Mouse (Mus musculus): ENCODE measurements at regions not wholly inside any gene's neighbourhood (a gene's known extent, or its start where the extent isn't known, plus 50 kb on each side); places are given as distances from the start of the nearest gene placed in this dataset.
"Not testable (repeated sequence)": the region's sequence is repeated elsewhere in the genome, so short reads cannot be mapped to it uniquely, and the experiment has no call there.

DNA sequence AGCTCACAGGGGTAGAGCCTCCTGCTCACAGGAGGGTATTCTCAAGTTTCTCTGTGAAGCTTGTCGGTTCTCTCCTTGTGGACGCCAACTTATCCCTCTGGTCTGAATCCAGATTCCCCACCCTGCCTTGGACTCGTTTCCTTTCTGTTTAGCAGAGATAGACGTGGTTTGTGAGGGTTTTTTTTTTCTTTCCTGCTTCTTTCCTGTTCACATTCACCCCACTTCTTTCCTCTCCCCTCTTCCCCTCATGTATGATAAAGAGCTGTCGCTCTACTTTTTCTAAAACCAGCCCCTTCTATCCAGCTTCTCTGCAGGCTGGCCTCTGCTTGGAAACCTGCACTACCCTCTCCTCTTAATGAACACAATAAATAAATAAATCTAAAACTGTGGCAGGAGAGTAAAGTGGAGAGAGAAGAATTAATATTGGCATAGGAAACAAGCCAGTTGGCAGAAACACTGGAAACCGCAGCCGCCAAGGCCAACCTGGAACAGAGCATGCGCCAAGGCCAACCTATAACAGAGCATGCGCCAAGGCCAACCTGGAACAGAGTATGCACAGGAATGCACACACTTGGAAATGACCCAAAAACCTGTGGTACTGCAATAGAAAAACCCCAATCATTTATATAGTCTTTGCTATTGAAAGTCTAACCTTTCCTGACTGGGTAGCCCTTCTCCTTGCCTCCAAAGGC is 126.2 kb upstream of the Arid1b start:
- DNase-seq (ENCODE audit: low spot score in 2 of 2) = no peak

DNA sequence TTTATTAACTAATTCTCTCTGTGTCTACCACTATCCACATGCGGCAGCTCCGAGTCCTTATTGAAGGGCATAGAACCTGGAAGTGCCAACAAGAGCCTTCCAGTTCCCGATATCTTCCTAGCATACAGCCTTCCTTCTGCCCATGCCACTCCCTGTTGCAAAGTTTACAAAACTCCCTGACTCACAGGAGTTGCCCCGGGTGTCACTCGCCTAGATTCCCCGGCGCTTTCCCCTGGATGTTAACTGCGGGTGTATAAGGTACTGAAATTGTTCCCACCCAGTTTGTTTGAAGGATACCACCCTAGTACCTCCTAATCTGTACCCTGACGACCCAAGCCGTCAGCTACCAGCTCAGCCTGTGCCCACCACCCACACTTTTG is 125.7 kb upstream of the Arid1b start:
- DNase-seq (ENCODE audit: low spot score in 2 of 2) = no peak

DNA sequence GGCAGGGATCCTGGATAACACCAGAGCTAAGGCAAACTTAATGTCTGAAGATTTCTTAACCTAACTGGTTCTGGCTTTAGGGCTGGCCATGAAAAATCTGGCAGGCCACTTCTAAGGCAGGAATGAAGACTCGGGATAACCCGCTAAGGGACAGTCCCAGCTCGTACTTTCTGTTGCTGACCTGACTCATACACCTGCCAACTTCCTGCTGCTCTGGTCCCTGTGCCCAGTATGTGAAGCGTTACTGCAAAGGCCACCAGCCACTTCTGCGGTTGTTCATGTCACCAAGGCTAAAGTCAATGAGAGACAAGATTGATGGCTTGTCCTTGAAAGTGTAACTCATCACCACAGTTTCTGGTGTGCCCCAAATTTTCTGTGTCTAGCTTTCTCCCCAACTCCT is 125.3 kb upstream of the Arid1b start:
- DNase-seq (ENCODE audit: low spot score in 2 of 2) = no peak

DNA sequence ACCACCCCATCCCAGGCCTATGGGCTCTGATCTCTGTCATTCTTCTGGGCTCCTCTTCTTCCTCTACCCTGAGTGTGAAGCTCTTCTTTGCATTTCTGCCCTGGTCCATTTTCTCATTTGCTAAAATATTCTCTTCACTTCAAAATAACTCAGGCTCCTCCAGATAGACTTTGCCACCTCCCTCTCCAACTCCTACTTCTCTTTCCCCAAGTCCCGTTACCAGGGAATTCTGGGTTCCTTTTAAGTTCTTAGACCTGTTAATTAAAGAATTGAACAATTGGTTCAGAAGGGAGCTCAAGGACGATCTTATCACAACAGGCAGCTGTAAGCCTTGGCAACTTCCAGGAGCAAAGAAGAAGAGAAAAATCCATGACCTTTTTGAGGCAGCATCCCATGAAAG is 122.9 kb upstream of the Arid1b start:
- DNase-seq (ENCODE audit: low spot score in 2 of 2) = no peak

DNA sequence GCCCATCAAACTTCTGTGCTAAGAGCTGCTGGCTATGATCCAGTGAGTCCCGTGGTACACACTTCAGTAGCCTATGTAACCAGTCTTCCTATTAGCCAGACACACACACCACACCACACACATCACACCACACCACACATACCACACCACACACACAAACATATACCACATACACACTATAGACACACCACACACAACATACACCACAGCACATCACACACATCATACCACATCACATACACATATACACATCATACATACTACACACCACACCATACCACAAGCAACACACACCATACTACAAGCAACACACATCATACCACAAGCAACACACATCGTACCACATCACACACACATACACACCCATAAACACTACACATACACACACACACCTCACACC is 119.7 kb upstream of the Arid1b start:
- DNase-seq (ENCODE audit: low spot score in 2 of 2) = no peak

DNA sequence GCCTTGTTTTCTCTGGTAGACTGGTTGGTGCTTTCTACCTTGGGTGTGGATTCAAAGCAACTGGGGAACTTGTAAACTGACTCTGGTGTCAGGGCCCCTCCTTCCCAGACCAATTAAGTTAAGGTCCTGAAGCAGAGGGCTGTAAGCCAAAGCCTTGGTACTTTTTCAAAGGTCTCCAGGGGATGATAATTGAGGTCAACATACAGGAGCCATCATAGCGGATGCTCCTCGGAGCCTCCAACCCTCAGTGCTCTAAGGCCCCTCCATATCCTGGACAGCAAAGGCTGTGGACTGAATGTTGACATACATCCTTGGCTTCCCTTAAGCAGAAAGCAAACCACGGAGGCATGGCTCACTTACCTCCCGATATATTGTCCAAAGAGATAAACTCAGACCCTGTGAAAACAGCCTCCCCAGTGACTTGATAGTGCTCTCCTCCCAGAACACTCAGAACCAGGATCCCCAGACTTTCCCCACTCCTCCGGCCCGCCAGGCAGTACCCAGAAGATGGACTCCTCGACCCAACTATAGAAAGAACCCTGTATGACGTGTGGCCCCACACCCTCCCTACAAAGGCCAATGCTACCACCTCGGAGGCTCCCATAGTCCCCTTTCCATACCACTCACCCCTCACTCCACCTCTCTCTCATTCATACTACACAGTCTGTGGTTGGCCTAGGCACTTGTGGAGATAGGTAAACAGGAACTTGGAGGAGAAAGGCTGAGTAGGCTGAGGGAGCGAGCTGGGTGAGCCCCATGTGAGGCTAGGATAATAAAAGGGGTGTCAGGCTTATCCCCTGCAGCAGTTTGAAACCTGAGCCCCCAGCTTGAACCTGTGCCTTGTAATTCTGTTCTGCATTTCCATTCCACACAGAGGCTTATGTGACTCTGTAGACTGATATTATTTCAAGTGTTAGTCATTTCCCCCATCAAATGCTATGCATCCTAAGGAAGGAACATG is 118.8 kb upstream of the Arid1b start:
- DNase-seq (ENCODE audit: low spot score in 2 of 2) = no peak

DNA sequence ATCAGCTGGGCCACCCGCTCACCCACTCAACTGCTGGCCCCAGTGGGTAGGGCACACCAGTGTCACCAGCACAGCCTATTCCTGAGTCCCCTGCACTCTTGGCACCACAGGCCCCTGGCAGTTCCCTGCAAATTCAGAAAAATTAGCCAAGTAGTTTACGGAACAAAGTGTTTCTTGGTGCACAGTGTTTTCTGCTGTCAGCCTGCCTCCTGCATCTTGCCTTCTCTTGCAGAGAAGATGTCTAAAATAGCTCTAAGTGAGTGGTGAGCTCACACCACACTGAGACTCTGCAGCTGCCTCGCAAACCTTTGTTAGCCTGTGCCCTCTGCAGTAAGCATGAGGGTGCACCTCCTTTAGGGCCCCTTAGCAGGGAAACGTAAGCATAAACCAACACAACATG is 117.7 kb upstream of the Arid1b start:
- peak in 1 of 2 experiments; percentile 34 for DNase-seq (ENCODE audit: low spot score in 2 of 2)

DNA sequence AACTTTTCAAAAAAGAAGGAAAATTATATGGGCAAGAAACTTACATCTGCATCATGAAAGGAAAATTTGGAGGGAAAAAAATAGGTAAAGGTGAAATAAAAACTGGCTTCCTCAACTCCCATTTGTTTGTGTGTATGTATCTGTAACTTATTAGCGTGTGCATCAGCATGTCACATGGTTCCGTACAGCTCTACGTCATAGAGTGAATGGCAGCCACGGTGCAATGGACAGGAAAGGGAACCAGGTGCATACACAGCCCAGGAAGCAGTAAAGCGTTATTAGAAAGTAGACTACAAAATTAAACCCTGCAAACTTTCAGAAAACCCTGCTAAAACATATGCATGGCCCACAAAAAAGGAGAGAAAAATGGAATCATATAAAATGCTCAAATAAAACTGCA is 112.7 kb upstream of the Arid1b start:
- DNase-seq (ENCODE audit: low spot score in 2 of 2) = no peak

DNA sequence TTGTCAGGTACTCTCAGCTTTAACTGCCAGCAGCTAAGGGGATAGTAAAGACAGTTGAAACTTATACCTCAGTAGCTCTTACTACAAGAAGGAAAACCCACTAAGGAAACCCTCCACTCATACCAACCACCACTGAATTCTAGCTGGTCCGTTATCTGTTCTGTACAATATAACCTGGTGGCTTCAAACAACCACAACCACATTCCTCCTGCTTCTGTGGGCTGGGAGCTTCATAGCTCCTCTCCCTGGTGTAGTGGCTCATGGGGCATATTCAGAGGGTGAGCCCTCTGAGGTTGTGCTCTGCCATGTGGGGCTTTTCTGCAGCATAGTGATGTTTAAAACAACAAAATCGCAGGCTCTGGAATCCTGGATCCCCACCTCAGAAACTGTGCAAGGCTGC is 110.0 kb upstream of the Arid1b start:
- DNase-seq (ENCODE audit: low spot score in 2 of 2) = no peak

DNA sequence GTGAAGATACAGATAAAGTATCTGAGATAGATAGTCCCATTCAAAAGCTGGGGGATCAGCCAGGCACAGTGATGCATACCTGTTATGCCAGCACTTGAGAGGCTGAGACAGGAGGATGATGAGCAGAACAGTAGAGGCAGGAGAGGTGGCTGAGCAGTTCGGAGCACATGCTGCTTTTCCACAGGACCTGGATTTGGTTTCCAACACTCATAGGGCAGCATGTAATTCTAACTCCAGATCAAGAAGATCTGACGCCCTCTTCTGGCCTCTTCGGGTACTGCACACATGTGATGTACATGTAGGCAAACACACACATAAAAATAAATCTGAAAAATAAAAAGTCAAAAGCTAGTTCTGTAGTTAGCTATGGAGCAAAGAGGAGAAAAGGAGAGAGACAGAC is 109.4 kb upstream of the Arid1b start:
- DNase-seq (ENCODE audit: low spot score in 2 of 2) = no peak

DNA sequence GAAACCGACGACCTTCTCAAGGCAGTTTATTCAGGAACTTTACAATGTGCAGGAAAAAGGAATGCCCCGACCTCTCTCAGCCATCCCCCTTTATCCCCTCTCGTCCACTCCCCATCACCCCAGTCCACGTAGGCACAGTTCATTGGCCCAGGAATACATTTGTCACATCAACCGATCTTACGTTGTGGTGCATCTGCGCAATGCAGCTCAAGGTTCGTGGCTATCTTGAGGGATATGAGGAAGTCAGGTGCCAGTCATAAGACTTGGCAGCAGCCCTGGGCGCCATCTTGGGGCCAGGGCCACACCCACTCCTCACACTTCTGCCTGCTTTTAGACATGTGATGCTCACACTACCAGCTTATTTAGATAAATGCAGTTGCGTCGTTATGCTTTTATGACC is 106.8 kb upstream of the Arid1b start:
- DNase-seq (ENCODE audit: low spot score in 2 of 2) = not testable (repeated sequence)

DNA sequence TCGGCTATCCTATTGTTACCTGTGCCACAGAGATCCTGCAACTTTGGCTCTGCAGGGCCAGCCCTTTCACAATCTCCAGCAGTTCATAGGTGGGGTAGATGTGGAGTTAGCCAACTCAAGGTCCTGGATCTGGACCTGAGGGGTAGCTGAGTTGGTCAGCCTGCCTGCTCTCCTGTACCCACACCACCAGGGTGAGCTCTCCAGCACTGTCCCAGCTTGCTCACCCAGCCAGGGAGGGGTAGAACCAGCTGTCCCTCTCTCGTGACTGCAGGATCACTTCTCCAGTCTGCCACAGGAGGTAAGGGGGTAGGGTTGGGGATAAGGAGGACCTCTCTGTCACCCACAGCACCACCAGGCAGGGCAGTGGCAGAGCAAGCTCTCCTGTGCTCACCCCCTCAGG is 104.6 kb upstream of the Arid1b start:
- no peak for DNase-seq (ENCODE audit: low spot score in 2 of 2)

DNA sequence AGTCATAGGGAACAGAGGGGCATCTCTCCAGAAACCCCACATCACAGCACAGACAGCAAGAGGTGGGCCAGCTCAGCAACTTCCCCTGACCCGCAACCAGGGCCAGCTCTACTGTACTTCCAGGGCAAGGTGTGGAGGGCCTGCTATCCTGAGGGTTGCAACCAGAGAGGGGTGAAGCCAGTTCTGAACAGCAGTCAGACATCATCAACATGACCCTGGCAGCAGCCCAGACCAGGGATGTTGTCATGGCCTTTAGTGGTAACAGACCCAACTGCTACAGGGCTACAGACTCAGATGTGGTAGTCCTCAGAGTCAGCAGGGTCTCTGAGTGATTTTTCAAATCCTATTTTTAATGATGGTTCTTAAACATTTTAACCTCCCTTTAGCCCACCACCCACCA is 104.0 kb upstream of the Arid1b start:
- DNase-seq (ENCODE audit: low spot score in 2 of 2) = no peak

DNA sequence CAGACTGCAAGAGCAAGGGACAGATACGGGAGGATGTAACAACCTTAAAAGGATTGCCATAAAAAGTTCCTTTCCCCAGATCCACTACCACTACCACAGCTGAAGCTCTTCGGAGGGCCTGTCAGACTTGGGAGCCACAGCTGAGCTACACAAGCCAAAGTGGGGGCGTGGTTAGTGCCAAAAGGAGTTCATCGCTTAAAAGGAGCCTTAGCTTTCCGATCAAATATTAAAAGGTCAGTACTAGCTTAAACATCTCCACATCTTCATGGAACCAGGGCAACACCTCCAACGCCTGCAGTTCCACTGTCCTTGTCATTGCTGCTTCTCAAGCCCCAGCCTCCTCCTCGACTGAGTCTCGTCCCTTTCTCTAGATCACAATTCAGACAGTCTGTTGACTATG is 102.6 kb upstream of the Arid1b start:
- DNase-seq (ENCODE audit: low spot score in 2 of 2) = no peak

DNA sequence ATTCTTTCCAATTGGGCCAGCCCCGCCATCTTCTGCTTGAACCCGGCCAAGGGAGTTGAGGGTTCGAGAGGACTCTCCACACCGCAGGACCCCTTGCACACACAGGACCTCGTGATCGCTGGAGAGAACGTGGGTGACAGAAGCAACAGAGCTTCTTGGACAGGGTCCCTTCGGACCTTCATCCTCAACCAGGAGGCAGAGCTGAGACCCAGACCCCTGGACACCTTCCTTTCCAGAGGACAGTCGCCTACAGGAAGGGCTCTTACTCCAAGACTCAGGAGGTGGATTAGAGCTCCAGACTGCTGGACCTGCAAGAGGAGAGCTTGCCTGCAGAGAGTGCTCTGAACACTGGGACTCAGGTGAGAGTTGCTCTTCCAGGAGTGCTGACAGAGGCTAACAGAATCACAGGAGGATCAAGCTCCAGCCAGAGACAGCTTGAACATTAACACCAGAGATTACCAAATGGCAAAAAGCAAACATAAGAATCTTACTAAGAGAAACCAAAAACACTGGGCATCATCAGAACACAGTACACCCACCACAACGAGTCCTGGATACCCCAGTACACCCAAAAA is 99.3 kb upstream of the Arid1b start:
- not testable (repeated sequence) for DNase-seq (ENCODE audit: low spot score in 2 of 2)

DNA sequence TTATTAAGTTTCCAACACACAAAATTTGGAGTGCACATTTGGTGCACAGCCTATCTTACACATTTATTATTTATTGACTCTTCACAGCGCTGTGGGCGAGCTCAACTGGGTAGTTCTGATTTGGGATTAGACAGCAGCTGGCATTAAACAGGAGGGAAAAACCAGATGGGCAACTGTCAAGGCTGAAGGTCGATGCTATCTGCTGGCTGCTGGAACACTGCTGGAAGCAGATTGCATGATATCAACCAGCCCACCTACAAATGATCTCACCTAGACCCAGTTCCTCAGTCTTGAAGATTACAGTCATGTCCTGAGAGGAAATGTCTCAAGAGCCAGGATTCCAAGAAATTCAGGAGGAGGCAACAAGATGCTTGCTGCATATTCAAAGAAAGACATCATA is 91.0 kb upstream of the Arid1b start:
- DNase-seq (ENCODE audit: low spot score in 2 of 2) = no peak

DNA sequence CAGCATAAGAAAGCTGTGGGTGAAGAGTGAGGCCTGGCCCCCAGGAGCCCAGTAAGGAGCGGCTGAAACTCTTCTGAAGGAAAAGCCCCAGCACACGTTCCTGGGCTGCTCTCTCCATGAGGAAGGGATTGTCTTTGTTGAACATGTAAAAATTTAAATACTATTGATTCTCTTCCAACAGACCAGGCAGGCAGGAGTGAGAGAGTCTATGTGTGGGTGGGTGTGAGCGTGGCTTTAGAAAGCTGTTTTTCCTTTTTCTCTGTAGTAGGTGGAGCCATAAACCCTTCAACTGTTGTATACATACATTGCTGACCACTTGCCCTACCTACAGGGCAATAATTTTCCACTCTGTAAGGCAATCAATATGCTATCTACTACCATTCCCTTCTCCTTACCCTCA is 87.6 kb upstream of the Arid1b start:
- DNase-seq (ENCODE audit: low spot score in 2 of 2) = peak; percentile 15 to 36

DNA sequence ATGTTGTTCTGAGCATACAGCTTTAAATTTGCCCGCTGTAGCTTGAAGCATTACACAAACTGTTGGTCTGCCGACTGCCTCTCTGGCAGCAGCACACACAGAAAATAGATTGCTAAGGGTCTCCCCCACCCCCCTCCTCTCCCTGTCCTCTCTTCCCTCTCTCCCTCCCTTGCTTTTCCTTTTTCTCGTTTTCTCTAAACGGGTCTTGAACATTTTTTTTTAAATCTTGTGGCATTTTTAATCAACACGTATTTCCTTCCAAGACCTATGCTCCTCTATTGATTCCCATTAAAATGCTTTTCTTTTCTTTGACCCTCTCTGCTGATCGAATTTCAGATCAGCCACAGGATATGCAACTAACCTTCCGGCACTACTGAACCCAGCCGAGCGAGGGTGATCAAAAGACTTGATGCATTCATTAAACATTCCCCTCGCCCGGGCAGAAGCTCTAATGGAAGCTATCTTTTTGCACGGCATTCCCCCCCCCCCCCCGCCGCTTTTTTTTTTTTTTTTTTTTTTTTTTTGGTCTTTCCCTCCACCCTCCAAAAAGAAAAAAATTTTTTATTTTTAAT is 86.9 kb upstream of the Arid1b start:
- peak in 1 of 2 experiments; percentile 22 for DNase-seq (ENCODE audit: low spot score in 2 of 2)

DNA sequence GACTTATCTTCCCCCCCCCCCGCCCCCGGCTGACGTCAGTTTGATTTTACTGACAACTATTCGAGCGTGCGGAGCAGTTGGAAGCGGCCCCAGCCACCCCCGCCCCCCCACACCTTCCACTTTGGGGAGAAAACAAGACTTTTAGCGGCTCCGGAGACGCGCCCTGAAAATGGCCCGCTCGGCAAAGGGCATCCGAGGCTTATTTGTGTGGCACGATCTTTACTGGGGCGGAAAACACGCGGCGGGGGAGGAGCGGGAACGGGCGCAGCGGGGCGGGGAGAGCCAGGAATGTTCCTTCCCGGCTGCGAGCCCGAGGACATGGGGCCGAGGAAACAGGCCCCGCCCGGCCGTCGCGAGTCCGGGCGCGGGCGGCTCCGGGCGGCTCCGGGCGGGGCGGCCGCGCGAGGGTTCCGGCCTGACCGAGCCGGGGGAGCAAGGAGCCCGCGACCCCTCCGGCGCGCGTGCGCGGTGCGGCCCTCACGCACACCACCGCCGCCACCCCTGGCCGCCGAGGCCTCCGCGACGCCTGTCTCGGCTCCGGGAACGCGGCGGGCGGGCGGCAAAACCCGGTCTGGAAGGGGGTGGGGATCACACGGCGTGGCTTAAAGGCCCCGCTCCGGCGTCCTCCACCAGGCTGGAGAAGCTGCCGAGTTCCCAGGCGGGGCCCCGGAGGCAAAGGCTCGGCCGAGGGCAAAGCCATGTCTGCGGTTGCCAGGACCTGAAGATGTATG is 86.1 kb upstream of the Arid1b start:
- DNase-seq (ENCODE audit: low spot score in 2 of 2) = peak; percentile 83 to 91

DNA sequence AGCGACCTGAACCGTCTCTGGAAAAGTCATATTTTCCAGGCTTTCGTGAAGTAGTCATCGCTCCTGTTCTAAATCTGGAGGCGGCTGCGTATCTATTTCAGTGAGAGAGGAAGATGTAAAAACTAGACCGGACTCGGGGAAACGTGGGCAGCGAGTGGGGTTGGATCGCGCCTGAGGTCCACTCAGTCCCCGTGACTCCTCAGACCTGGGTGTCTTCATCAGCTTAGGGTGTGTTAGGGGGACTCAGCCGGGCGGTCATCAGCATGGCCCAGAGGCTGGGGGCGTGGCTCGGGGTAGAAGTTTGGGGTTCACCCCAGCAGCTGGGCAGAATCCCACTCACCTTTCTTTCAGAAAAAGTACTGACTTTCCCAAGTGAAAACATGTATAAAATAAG is 85.6 kb upstream of the Arid1b start:
- no peak for DNase-seq (ENCODE audit: low spot score in 2 of 2)

DNA sequence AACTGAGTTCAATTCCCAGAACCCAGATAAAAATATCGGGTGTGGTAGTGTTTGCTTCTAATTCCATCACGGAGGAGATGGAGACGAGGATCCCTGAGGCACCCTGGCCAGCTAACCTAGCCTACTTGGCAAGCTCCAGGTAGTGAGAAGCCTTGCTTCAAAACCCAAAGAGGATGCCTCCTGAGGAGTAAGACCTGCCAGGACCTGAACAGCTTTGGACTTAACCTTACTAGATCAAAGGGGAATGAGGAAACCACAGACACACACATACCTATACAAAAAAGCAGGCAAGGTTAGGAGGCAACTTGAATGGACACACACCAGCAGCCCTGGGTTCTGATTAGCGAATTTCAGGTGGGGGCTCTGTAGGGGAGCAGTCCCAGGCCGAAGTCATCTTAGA is 84.0 kb upstream of the Arid1b start:
- no peak for DNase-seq (ENCODE audit: low spot score in 2 of 2)
